Mouse (Mus musculus): ENCODE results near the gene Tmem136.

Gene Tmem136

DNA sequence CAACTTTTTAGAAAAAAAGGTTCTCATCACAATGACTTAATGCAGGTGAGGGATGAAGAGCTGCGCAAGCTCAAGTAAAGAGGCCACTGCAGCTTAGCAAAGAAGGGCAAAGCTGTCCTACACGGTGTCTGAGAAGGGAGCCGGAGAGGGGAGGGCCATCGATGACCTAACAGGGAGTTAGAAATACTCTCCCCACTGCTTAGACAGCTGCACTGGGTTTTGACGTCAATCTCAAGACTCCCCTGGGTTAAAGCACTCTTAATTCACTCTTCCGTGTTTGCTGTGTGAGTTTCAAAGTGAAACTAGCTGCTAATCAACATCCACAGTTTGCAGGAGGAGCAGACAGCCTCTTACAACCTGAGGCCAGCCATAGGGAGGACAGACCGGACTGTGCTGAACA is 40.2 kb downstream of the Tmem136 start:
- DNase-seq (ENCODE audit: low spot score) = no peak

DNA sequence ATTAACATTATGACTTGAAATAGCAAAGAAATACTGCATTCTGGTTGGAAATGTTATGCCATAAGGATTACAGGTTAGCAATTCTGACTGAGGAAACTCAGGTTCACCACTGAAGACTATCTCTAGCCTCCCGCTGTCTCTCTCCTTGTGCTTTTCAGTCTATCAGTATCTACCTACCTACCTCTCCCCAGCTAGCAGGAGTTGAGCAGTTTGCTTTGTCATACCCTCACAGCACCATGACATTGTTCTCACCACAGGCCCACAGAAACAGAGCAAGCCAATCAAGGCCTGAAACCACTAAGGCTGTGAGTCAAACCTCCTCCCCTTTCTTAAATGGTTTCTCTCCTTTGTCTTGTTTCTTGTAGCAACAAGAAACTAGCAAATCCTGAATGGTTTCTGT is 41.8 kb downstream of the Tmem136 start:
- no peak for DNase-seq (ENCODE audit: low spot score)

DNA sequence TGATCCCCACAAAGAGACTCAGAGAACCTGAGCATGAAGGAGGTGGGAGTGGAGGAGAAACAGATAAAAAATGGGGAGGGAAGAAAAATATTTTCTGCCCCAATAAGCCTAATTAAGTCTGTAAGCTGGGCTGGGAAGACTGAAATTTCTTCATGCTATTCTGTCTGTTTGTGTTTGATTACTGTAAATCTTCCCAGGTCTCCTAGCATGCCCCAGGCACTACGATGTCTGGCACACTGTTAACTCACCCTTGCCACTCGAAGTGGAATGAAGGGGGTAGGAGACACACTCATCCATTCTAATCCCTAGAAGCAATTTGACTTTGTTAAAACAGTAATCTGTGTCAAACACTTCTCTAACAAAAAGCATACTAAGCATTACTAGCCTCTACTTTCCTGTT is 44.6 kb downstream of the Tmem136 start:
- DNase-seq (ENCODE audit: low spot score) = no peak

DNA sequence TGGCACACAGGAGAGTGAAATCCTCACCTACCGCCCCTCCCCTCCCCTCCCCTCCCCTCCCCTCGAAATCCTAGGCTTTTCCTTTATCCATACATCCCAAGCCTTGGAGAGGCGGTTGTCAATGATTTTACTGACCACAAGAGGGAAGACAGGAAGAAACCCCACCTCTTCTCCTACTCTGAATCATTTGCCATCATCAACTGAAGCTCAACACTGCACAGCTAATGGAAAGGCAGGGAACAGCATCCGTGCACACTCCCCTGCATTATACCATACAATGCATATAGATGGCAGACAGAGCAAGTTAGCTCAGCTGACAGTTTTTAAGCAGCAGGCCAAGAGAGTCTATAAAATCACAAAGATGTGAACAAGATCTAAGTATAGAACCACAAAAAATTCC is 45.2 kb downstream of the Tmem136 start:
- DNase-seq (ENCODE audit: low spot score) = no peak

DNA sequence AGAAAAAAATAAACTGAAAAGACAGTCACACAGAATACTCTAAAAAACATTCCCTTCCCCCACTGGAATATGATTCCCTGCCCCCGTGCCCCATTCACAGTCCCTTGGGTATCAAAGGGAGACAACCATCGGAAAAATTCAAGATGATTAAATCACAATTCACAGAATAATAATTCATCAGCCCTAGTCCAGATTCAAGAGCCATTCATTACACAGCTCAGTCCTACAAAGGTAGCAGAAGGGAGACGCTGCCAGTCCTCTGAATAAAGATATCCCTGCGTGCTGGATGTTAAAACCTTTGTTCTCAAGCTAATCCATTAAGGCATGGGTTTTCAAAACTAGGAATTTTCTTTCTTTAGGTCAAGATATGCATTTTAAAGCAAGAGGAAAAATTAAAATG is 45.8 kb downstream of the Tmem136 start:
- no peak for DNase-seq (ENCODE audit: low spot score)

DNA sequence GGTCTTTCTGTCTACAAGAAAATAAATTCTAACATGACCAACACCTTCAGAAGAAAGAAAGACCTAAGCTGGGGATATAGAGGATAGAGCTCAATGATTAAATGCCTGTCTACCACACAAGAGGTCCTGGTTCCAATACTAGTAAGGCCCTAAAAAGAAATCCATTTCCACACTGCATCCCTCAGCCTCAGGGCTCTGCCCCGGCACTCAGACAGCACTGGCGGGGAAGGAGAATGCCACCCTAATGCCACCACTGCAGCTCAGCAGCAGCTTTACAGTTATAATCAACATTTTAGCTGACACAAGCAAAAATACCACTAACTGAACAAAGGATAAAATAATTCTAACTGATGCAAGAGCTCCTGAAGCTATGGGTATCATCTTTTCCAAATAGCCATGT is 46.2 kb downstream of the Tmem136 start:
- DNase-seq (ENCODE audit: low spot score) = no peak

DNA sequence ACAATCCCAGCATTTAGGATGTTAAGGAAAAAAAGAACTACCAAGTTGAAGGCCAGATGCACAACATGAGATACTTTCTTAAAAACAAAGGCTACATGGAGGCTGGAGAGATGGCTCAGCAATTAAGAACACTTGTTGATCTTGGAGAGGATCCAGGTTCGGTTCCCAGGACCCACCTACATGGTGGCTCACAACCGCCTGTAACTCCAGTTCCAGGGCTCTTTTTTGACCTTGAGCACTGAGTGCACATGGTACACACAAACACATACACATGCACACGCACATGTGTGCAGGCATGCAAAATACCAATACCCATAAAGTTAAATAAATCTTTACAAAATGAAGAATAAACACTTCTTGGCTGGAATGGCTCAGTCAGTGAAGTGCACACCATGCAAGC is 48.5 kb downstream of the Tmem136 start:
- DNase-seq (ENCODE audit: low spot score) = no peak

DNA sequence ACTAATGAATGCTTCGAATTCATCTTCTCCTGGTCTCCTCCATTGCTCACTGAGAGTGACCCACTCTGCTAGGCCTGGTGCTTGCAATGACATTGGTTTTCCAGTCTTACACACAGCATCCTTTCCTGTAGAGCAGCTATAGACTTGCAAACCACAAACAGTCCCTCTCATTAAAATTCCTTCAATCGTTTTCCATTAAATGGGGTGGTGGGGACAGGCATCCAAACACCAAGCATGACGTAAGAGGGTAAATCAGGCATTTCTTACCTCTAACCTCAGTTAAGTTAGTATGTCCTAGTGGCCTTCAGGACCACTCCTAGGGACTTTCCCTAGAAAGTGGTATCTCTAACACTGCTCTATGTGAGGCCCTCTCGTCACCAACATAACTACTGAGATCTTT is 51.1 kb downstream of the Tmem136 start:
- no peak for DNase-seq (ENCODE audit: low spot score)

DNA sequence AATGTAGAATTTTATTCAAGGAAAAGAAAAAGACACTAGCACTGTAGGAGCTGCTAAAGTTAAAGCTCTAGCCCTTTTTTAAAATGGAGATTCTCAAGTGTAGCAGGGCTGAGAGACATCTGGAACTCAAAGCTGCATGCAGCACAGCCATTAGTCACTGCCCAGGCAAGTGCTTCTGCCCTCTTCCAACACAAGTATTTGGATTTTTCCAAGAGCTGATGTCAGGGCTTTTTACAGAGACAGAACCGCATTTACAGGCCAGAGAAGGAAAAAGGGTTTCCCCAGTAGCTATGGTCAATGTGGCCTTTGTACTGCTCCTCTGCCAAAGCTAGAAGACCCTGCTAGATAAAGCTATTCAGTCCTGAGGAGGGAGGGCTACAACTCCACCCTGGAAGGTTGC is 54.8 kb downstream of the Tmem136 start:
- DNase-seq (ENCODE audit: low spot score) = no peak
